8 mouse cellular contexts compared by ENCODE assay signal in the genomic region with DNA sequence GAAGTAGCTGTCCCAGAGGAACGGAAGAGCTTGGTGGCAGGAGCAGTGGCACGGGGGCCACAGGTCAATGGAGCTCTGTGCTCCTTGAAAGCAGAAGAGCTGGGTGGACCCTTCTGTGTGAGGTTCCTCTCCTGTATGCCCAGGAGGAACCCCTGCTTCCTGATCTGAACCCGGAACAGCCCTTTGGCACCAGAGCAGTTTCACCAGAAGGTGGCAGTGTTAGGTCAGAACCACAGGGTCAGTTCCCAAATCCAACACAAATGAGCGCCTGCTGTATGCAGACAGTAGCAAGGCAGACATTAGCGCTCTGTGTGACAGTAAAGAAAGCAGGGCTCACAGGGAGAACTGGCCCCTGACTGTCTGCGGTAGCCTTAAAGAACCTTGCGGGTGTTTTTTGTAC. TPM values are rescaled to one million over a fixed set of nuclear protein-coding genes. Genes with fewer than 3 reads are reported as not detected.
DNase-seq lines count a peak whose midpoint lies in the region; ATAC-seq lines count a peak whose summit lies in the region.

No protein-coding gene starts in this region.

- H3K4me3 ChIP-seq in kidney, embryonic 14.5 days (ENCODE audit: low read length) = no peak overlapping the region

- intact Hi-C loops in heart, postnatal 10 days (cut with DNase I) = loop anchor here (1.0 to 10.0 kb wide), 4 partner anchors 71 to 258 kb away; a partner anchor contains a TSS
- intact Hi-C loops in left cerebral cortex, postnatal 25 days (cut with DNase I) = loop anchor here (1.0 to 5.0 kb wide), 2 partner anchors 71 to 122 kb away; a partner anchor contains a TSS

- 50% methylated on average over 7 of the region's 7 CpGs for WGBS in kidney, embryonic 14.5 days

- H3K27ac ChIP-seq in kidney, embryonic 14.5 days (ENCODE audit: low read depth, low read length) = no peak overlapping the region

- no peaks in the 10 kb centered on the region for H3K27me3 ChIP-seq in kidney, embryonic 14.5 days (ENCODE audit: control insufficient read depth, insufficient read depth, low read length)

- no peaks in the 10 kb centered on the region for H3K36me3 ChIP-seq in kidney, embryonic 14.5 days (ENCODE audit: control insufficient read depth, insufficient read depth, low read length)

- ATAC-seq in kidney, embryonic 14.5 days (ENCODE audit: low FRiP score, low TSS enrichment) = no peak

- H3K4me2 ChIP-seq in kidney, embryonic 14.5 days (replicated peaks; ENCODE audit: low read depth, low read length) = no peak overlapping the region

- H3K9me3 ChIP-seq in kidney, embryonic 14.5 days (ENCODE audit: control insufficient read depth, low read length) = no peaks in the 10 kb centered on the region

- peak; percentile 14 for DNase-seq in kidney, adult 11 months
- peak; percentile 92 for DNase-seq in MEL-GATA-1-ER (ENCODE audit: extremely low read depth, low read depth)
- peak; percentile 62 for DNase-seq in cerebellum, adult 11 months
- DNase-seq in heart, postnatal 10 days = peak; percentile 63 to 78
- peak; percentile 50 to 52 for DNase-seq in left cerebral cortex, postnatal 25 days (ENCODE audit: low spot score in 2 of 2)
- DNase-seq in retina, postnatal 1 day = peak; percentile 60
- peak; percentile 62 for DNase-seq in urinary bladder, postnatal 25 days (ENCODE audit: low spot score)

- H3K4me1 ChIP-seq in kidney, embryonic 14.5 days (ENCODE audit: control insufficient read depth, insufficient read depth, low read length) = no peaks in the 10 kb centered on the region

- H3K9ac ChIP-seq in kidney, embryonic 14.5 days (ENCODE audit: low read depth, low read length) = no peak overlapping the region

RNA-seq across cellular contexts. Expression of a gene that starts 29.3 kb away (rescaled TPM):
- polyA plus RNA-seq in kidney, embryonic 14.5 days (2014; fragmentation: Nextera tagmentation; extraction: Ambion mirVana) = not detected in 2 replicates
- not detected for total RNA-seq in heart, postnatal 10 days (2021)
- total RNA-seq in left cerebral cortex, postnatal 25 days (2021) = not detected

RNA-seq across cellular contexts. Expression of a gene that starts 50.5 kb away (rescaled TPM):
- polyA plus RNA-seq in kidney, embryonic 14.5 days (2014; fragmentation: Nextera tagmentation; extraction: Ambion mirVana) = not detected in 2 replicates
- not detected for total RNA-seq in heart, postnatal 10 days (2021)
- total RNA-seq in left cerebral cortex, postnatal 25 days (2021) = not detected

RNA-seq across cellular contexts. Expression of a gene that starts 54.6 kb away (rescaled TPM):
- polyA plus RNA-seq in kidney, embryonic 14.5 days (2014; fragmentation: Nextera tagmentation; extraction: Ambion mirVana) = 0.03 and 0.09 TPM in 2 replicates
- under 1 TPM in 1 of 2 experiments, not detected in 1; 0.02 TPM for total RNA-seq in heart, postnatal 10 days (2021)
- 10 to 100 TPM; 17.3 to 24.0 TPM for total RNA-seq in left cerebral cortex, postnatal 25 days (2021)

Comparison
In these comparisons a context has a peak if more than half of its experiments do, and no peak if none do; other contexts are left out.
1. DNase-seq: peak in every context shown above with its lines; median percentile 92 in MEL-GATA-1-ER; 70 in heart, postnatal 10 days; 62 in cerebellum, adult 11 months; 62 in urinary bladder, postnatal 25 days; 60 in retina, postnatal 1 day; 51 in left cerebral cortex, postnatal 25 days; 14 in kidney, adult 11 months.
2. RNA of a gene that starts 54.6 kb away (total RNA-seq): 17.3 to 24.0 TPM in left cerebral cortex, postnatal 25 days; 0.02 TPM in heart, postnatal 10 days; every median in the first group is over 10 times any median in the second.